ENCODE assay signal across 8 mouse cellular contexts in genomic region chr15:102747286-102747640, GRCm38 (mm10). TPM values are rescaled to one million over a fixed set of nuclear protein-coding genes. Genes with fewer than 3 reads are reported as not detected.
DNase-seq lines count a peak whose midpoint lies in the region; ATAC-seq and TF ChIP-seq lines count a peak whose summit lies in the region.

No protein-coding gene starts in this region.

- WGBS in kidney, adult 2 months, result 10% methylated on average over 20 of the region's 20 CpGs
- 4% methylated on average over 20 of the region's 20 CpGs for WGBS in heart, embryonic 15.5 days
- under 1% methylated on average over 20 of the region's 20 CpGs for WGBS in midbrain, embryonic 10.5 days

- intact Hi-C loops in gastrocnemius, postnatal 14 days (cut with DNase I; ENCODE audit: low total_unique reads), result no loop called here

- no peak for DNase-seq in kidney, adult 2 months
- DNase-seq in kidney, adult 18-20 months, result no peak
- peak; percentile 64 for DNase-seq in midbrain, embryonic 10.5 days (ENCODE audit: low spot score)
- no peak for DNase-seq in adipocyte (ENCODE audit: low spot score)
- no peak for DNase-seq in gastrocnemius, postnatal 14 days

- peak overlapping the region; percentile 70 for H3K9ac ChIP-seq in heart, embryonic 15.5 days

- H3K4me2 ChIP-seq in heart, embryonic 15.5 days, result peak overlapping the region; percentile 98

- H3K9me3 ChIP-seq in heart, embryonic 15.5 days (replicated peaks), result no peaks in the 10 kb centered on the region
- no peaks in the 10 kb centered on the region for H3K9me3 ChIP-seq in midbrain, embryonic 10.5 days (replicated peaks)

- H3K27me3 ChIP-seq in kidney, adult 2 months (replicated peaks; ENCODE audit: control insufficient read depth, insufficient read depth, low read length), result no peaks in the 10 kb centered on the region; the same call in 1 of the 2 replicates
- H3K27me3 ChIP-seq in heart, embryonic 15.5 days, result peaks cover 79% of the 10 kb centered on the region
- H3K27me3 ChIP-seq in midbrain, embryonic 10.5 days (ENCODE audit: low read depth, poor library complexity, severe bottlenecking), result peaks cover 100% of the 10 kb centered on the region

- no peaks in the 10 kb centered on the region for H3K36me3 ChIP-seq in kidney, adult 2 months (ENCODE audit: control insufficient read depth, insufficient read depth, low read length)
- no peaks in the 10 kb centered on the region for H3K36me3 ChIP-seq in heart, embryonic 15.5 days
- no peaks in the 10 kb centered on the region for H3K36me3 ChIP-seq in midbrain, embryonic 10.5 days

- no peak overlapping the region for H3K27ac ChIP-seq in kidney, adult 2 months (ENCODE audit: insufficient read depth, low read depth, low read length)
- H3K27ac ChIP-seq in brown adipose tissue, adult 24 weeks (replicated peaks; ENCODE audit: low read depth, low read length), result no peak overlapping the region
- H3K27ac ChIP-seq in heart, embryonic 15.5 days, result no peak overlapping the region
- H3K27ac ChIP-seq in midbrain, embryonic 10.5 days (replicated peaks), result peak overlapping the region; percentile 85

- no peak for ATAC-seq in heart, embryonic 15.5 days (replicated peaks; ENCODE audit: insufficient number of reproducible peaks, insufficient read depth, low FRiP score, low read depth)
- ATAC-seq in frontal cortex, adult (ENCODE audit: low TSS enrichment), result no peak; the same call in 1 of the 2 replicates

- TF ChIP-seq POLR2A in kidney, adult 2 months (IDR thresholded peaks at IDR 0.05; ENCODE audit: low read depth, low read length), result no peak

- H3K4me3 ChIP-seq in kidney, adult 2 months (ENCODE audit: insufficient read depth, low read depth, low read length), result peak overlapping the region; percentile 17; the same call in 1 of the 2 replicates
- H3K4me3 ChIP-seq in brown adipose tissue, adult 24 weeks (ENCODE audit: insufficient read depth, low read depth, low read length), result peak overlapping the region; percentile 53
- H3K4me3 ChIP-seq in heart, embryonic 15.5 days, result peak overlapping the region; percentile 60
- peak overlapping the region; percentile 62 for H3K4me3 ChIP-seq in midbrain, embryonic 10.5 days

- H3K4me1 ChIP-seq in kidney, adult 2 months (ENCODE audit: control insufficient read depth, insufficient read depth, low read length), result no peaks in the 10 kb centered on the region
- no peaks in the 10 kb centered on the region for H3K4me1 ChIP-seq in brown adipose tissue, adult 24 weeks (ENCODE audit: control insufficient read depth, insufficient read depth, insufficient read length, low read length)
- peaks cover 20% of the 10 kb centered on the region for H3K4me1 ChIP-seq in heart, embryonic 15.5 days (replicated peaks)
- H3K4me1 ChIP-seq in midbrain, embryonic 10.5 days, result peaks cover 65% of the 10 kb centered on the region

- no peak for TF ChIP-seq CTCF in kidney, adult 2 months (conservative IDR thresholded peaks at IDR 0.05; ENCODE audit: insufficient read depth, insufficient read length, low read depth, low read length)

RNA-seq across cellular contexts. Expression of gene Calcoco1, which starts 25.3 kb away (rescaled TPM):
- 57.7 and 60.6 TPM in 2 replicates for polyA plus RNA-seq in kidney, adult 2 months (2012; rRNA removed)
- 43.5 and 58.5 TPM in 2 replicates for polyA plus RNA-seq in brown adipose tissue, adult 24 weeks (2012; ENCODE audit: insufficient read depth, insufficient read length, missing spikeins)
- 62.8 and 79.1 TPM in 2 replicates for polyA plus RNA-seq in heart, embryonic 15.5 days (2015; fragmentation: Nextera tagmentation; extraction: Ambion mirVana)
- polyA plus RNA-seq in midbrain, embryonic 10.5 days (2016; fragmentation: Nextera tagmentation; extraction: Ambion mirVana), result 26.0 and 31.1 TPM in 2 replicates
- 10 to 100 TPM; 44.1 to 56.5 TPM for total RNA-seq in gastrocnemius, postnatal 14 days (2021)
